Mouse (Mus musculus): ENCODE data around the gene Miip. TPM values are rescaled to one million over a fixed set of nuclear protein-coding genes. Genes with fewer than 3 reads are reported as not detected.

Gene Miip
- 42.8 to 49.4 TPM (median 44.6 TPM) in 4 replicates for total RNA-seq (2023; ENCODE audit: inconsistent age)

DNA sequence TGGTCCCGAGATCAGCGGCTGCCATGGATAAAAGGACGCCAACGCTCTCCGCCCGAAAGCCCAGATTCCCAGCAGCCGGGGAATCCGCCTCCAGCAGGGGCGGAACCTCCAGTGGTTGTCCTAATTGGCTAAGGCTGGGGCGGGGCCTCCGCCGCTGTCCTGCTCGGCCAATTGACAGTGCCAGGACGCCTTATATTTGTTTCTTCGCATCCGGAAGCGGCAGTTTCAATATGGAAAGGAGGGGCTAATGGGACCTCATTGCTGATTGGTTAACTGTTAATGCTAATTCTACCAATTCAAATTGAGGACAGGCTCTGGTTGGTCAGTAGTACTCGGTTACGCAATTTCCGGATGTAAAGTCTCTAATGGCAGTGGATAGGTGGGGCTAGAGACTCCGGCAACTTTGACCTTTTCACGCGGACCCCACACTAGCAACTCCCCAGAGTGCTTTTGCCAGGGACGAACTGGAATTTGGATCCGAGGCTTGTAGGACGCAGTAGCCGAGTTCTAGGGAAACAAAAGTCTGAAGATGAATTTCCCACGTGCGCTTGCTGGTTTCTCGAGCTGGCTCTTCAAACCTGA, at the start of gene Miip, which contains the start of gene Fv1:
TSS of gene Miip (minus strand) at position 367 of the 582 bp plus-strand sequence.
TSS of gene Fv1 (plus strand) at position 530 of the 582 bp plus-strand sequence.

DNA sequence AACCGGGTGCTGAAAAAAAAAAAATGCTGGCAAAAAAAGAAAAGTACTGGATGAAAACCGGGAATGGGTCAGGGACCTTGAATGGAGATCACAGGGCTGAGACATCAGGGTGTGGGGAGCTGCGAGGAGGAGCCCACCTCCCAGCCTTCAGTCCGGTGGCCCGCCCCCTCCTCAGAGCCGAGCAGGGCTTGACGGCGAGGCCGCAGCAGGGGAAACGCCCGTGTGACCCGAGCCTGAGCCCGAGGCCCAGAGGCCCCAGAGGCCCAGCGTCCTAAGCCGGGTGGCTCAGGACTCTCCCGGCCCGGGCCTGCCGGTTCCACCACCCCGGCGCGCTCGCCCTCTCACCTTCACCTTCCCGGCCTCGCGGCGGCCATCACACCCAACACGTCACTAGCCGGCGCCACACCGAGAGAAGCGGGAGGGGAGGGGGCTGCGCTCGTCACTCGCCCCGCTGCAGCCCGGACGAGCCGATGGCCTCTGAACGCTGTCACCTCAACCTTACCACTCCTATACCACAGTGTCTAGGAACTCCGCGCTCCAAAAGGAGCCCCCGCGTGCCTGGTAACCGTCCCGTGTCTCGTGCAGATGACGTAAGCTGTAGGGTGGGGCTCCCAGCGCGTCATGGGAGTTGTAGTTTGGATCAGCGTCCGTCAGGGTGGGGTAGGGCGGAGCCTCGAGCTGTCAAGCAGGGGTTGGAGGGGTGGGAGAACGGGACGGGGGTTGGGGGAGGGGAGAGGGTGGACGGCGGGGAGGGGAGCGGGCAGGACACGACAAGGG, 35.9 kb upstream of the Miip start, which contains the start of gene Mfn2:
TSS of gene Mfn2 (minus strand) at position 392 of the 777 bp plus-strand sequence.

DNA sequence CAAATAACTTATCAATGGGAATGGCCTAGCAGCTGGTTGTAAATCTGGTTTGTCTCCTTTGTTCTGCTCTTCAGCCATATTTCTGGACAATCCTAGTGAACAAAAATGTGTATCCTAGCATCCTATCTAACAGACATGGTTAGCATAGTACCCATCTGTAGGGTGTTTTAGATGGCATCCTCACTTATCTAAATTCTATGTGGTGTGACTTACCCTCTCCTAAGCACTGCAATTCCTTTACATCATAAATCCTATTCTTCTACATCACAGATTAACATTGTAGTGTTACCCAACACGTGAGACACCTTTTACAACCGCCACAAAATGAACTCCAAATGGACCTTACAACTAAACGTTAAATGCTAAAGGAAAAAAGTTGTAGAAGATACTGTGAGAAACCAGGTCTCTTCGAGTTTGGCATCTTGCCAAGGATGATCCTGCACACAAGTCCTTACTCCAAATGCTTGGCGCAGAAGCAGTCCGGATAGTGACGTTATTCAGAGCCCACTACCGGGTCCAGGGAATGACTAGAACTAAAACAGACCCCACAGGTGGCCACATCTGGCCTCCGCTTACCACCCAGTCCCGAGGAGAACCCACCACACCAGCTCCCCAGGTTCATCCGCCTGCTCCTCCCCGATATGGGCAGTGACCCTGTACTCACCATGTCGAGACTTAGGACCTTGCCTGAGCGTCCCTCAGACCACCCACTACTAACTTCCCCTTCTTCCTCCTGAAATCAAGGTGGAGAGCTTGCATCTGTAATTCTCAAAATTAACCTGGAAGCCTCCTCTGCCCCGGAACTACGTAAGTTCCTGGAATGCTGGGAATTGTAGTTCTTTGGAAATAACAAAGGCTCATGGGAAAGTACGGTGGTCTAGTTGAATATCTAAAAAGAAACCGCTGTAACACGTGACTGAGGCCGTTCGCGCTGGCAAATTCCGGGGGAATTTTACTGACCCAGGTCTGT, 20.7 kb downstream of the Miip start, which contains the start of gene Zfp933:
TSS of gene Zfp933 (minus strand) at position 753 of the 970 bp plus-strand sequence.

Other genes with a start within 250 kb of the Miip start
- 0.36 TPM in 1 of 4 replicates, not detected in the others for gene Zfp979, start 226.3 kb downstream of the Miip start, total RNA-seq (2023; ENCODE audit: inconsistent age)
- gene Zfp534, start 166.3 kb downstream of the Miip start, total RNA-seq (2023; ENCODE audit: inconsistent age): 0.39 to 1.0 TPM (median 0.66 TPM) in 4 replicates
- 11.5 to 13.7 TPM (median 12.9 TPM) in 4 replicates for gene Zfp984, start 59.0 kb downstream of the Miip start, total RNA-seq (2023; ENCODE audit: inconsistent age)
- 7.1 to 13.3 TPM (median 9.9 TPM) in 4 replicates for gene Zfp933, start 20.4 kb downstream of the Miip start, total RNA-seq (2023; ENCODE audit: inconsistent age)
- gene Fv1, start 163 bp upstream of the Miip start, total RNA-seq (2023; ENCODE audit: inconsistent age): 7.9 to 12.4 TPM (median 10.7 TPM) in 4 replicates
- gene Mfn2, start 35.9 kb upstream of the Miip start, total RNA-seq (2023; ENCODE audit: inconsistent age): 46.9 to 54.1 TPM (median 49.2 TPM) in 4 replicates
- gene Plod1, start 68.0 kb upstream of the Miip start, total RNA-seq (2023; ENCODE audit: inconsistent age): 5.7 to 8.3 TPM (median 6.9 TPM) in 4 replicates
- gene 2510039O18Rik, start 72.1 kb upstream of the Miip start, total RNA-seq (2023; ENCODE audit: inconsistent age): 62.9 to 69.5 TPM (median 66.9 TPM) in 4 replicates
- not detected in 4 replicates for gene Nppb, start 117.0 kb upstream of the Miip start, total RNA-seq (2023; ENCODE audit: inconsistent age)
- not detected in 4 replicates for gene Nppa, start 131.9 kb upstream of the Miip start, total RNA-seq (2023; ENCODE audit: inconsistent age)
- 37.7 to 48.9 TPM (median 41.3 TPM) in 4 replicates for gene Clcn6, start 170.0 kb upstream of the Miip start, total RNA-seq (2023; ENCODE audit: inconsistent age)
- 14.1 to 18.0 TPM (median 15.4 TPM) in 4 replicates for gene Mthfr, start 170.3 kb upstream of the Miip start, total RNA-seq (2023; ENCODE audit: inconsistent age)
- 10.7 to 19.8 TPM (median 15.4 TPM) in 4 replicates for gene Agtrap, start 219.2 kb upstream of the Miip start, total RNA-seq (2023; ENCODE audit: inconsistent age)

Measured in B cell, adult (primary cell).